Mouse (Mus musculus): ENCODE measurements around the gene 1700029I15Rik.

1700029I15Rik gene

DNA sequence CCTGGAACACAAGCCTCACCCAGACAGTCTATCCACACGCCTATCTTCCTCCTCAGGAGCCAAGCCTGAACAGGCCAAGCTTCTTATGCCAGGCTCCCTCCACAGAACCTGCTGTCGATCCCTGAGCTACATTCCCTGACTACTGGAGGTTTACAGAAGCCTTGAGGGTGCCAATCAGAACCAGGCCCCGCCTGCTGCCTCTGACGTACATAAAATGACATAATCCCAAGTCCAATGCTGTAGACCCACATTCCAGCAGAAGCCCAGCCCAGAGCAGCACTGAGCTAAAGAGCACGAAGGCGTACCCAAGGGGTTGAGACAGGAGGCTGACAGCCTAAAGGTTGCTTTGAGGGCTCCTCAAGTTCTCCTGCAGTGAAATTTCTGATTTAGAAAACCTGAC is 45.5 kb downstream of the 1700029I15Rik start:
- DNase-seq (ENCODE audit: low spot score): peak; percentile 82

DNA sequence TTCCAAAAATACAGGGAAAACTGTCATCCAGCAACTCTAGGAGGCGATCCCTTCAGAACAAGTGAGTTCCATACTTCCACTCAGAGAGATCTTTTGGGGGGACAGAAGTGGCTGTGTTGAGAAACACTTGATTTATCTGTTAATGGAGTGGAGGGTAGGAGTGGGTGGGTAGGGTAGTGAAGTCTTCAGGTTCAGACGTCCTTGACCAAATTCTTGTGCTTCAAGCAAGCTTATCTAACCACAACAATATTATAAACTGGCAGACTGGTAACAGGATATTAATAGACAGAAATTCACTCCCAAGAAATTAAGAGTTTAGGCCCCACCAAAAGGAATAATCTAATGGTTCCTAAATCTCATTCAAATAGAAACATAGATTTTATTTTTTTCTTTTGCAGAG is 47.8 kb downstream of the 1700029I15Rik start:
- DNase-seq (ENCODE audit: low spot score): no peak

DNA sequence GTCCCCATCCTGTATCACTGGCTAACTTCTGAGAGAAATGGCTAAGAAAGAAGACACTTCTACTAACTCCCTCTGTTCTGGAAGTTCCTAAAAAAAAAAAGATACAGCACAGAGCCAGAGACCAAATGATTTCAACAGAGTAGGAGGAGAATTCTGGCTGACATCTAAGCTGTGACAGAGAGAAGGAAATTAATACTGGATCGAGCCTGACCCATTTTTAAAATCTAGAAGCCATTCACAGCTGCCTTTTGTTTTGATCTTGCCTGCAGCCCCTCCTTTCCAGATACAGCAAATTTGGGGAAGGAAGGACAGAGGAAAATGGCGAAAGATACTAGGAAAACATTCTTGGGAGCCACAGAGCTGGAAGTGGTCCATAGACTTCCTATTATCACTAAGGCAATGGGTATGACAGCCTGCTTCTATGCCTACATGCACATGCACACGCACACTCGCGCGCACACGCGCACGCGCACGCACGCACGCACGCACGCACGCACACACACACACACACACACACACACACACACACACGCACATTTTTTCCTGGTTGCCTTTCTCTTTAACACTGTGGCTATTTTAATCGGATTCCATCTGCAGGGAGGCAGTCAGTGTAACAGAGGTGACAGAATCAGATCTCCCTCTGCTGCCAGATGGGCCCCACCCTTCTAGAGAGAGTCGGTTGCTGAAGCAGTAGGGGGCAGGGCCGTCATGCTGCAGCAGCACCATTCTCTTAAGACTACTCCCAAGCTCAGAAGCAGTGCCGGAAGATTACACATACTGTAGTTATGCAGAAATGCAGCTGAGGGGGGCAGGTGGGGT is 48.6 kb downstream of the 1700029I15Rik start:
- peak; percentile 58 for DNase-seq (ENCODE audit: low spot score)

DNA sequence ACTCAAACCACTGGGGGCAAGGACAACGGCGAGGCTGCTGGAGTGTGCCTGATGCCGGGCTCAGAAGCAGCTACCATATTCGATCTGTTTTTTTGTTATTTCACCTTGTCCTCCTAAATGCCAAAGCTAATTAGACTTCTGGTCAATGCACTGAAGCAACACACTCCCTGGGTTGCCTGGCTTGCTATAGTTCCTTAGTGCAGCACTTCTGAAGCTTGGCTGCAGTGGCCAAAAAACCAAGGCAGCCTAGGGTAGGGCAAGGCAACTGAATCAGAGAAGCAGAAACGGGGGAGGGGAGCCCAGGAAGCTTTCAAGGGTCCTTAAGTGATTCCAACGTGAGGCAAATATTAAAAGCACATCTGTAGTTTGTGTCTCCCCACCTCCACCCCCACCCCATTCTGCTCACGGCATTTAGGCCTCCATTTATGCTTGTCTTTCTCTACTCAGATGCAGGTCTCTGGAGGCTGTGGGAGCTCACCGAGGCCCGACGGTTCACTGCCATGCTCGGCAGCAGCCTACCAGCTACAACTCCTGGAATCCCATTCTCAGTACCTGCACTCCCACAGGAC is 49.4 kb downstream of the 1700029I15Rik start:
- DNase-seq (ENCODE audit: low spot score): no peak

DNA sequence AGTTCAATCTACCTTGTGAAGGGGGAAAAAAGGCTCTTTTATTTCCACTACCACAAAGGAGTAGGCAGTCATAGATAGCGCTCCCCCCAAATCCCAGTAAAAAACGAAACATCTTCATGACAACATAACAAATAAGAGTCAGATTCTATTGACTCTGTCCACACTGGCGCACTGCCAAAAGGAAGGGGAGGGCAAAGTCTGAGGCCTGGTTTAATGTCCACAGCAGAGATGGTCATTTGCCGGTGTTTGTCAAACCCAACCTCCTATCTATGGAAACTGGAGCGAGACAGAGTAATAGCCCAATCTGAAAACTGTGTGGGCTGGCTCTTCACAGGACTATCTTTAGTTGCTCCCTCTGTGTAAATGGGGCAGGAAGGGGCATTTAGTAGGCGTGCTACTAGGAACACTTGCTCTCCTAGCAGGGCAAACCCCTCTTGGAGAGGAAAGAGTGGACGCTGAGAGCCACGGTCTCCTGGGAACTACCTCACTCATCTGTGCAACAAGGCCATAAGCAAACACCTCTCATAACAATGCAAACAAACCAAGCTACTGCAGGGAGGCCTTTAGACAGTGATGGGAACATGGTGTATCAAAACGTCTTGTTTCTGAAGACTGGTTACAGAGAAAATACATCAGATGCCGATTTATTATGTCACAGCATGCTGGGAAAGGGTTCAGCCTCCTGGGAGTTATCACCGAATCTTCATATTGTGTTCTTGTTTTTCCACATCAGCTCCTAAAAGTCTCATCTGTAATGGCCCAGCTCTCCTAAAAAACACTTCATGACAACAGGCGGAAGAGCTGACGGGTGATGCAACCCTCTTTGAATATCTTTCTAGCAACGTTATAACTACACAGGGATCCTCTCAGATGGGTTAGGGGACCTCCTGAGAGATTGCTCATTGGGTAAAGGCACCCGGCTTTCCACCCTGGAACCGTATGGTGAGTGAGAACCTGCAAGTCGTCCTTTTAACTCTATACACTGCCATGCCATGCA is 50.3 kb downstream of the 1700029I15Rik start:
- DNase-seq (ENCODE audit: low spot score): no peak

DNA sequence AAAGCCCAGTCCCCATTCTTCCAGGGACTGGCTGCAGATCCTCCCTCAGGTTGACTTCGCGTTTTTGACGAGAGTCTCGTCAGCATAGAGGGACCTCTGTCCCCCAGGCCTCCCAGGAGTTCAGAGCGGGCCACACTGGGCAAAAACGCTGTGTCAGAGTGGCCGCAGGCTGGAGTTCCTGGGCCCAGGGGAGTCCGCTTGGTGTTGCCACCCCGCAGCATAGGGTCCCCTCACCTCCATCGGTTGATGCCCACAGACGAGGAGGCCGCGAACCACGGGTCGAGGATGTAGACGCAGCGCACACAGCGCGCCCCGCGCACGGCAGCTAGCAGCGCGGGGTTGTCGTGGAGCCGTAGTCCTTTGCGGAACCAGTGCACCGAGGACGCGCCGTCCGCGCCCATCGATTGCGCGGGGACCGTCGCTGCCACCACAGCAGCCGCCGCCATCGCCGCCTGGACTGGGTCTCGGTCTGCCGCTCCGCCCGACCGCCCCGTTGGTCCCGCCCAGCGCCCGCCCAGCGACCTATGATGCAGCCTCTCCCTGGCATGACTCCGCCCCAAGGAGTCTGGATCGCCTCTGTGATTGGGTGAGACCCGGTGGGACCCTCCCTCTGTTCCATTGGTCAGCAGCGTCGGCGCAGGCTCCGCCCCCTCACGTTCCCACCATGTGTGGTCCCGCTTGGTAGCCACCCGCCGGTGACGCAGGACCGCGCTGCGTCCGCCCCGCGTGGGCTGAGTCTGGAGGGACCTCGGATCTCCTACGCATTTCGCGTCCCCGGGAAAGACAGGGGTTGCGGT is 51.4 kb downstream of the 1700029I15Rik start, which contains the start of gene Cry2:
Gene Cry2 (minus strand): TSS at position 466 of the 797 bp plus-strand sequence.
- peak; percentile 99 for DNase-seq (ENCODE audit: low spot score)

DNA sequence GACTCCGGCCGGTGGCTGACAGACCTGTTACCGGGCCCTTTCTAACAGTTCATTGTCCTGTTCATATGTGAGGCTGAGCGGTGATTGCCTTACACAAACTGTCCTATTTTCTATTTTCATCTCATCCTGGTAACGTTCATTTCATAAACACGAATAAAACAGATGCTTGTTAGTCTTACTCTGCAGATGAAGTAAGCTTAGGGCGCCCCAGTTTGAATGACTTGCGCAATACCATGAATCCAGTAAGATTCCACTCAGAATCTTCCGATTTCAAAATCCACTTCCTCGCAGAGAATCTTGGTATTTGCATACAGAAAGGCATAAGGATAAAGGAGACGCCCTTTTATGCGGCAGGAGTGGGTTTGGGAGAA is 52.0 kb downstream of the 1700029I15Rik start:
- no peak for DNase-seq (ENCODE audit: low spot score)

DNA sequence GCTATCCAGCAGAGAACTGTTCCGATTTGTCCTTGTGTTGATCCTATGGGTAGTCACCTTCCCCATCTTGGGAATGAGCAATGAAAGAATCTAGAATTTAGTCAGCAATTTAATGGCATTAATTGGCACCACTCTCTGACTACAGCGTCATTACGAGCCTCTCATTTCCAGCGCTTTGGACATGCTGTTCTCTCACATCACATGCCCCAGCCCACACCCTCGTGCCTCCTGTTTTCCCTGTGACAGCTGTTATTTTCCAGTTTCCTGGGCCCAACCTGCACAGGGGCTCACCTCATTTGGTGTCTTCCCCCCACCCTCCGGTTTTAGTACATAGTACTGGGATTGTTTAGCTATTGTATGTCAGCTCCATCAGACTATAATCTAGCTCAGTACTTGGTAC is 52.7 kb downstream of the 1700029I15Rik start:
- DNase-seq (ENCODE audit: low spot score): no peak

Data from left cerebral cortex, adult 11 months (tissue).